Mouse (Mus musculus) gastrocnemius, adult 2 months (tissue): ENCODE data around the gene Hpse2. TPM values are rescaled to one million over a fixed set of nuclear protein-coding genes. Genes with fewer than 3 reads are reported as not detected.

Experiments used
- DNase-seq: peaks from one replicate; pipeline ENCODE4 v3.0.0; 2022
- H3K27ac ChIP-seq: fragments of 200-600 bp; 2 replicates; pipeline ENCODE4 v1.8.1; 2022; ENCODE audit warnings: mild to moderate bottlenecking
- H3K4me3 ChIP-seq: fragments of 200-600 bp; 2 replicates; pipeline ENCODE4 v1.8.1; 2022; ENCODE audit warnings: mild to moderate bottlenecking, moderate library complexity
- CTCF ChIP-seq: fragments of 200-600 bp; IDR thresholded peaks from 2 replicates; pipeline ENCODE4 v1.8.1; 2022; ENCODE audit warnings: antibody characterized with exemption, mild to moderate bottlenecking, moderate library complexity
- intact Hi-C: fragments of 180-260 bp; cut with DNase I; formaldehyde crosslinking; loops from one replicate; pipeline ENCODE4 v1.15.1; 2025
- total RNA-seq, 2 experiments: library from RNA; stranded (reverse); gene quantifications; 2 replicates each; pipeline ENCODE4 v1.2.3; 2021

Hpse2 gene
- total RNA-seq, 2 experiments from 2014 or later: not detected

DNA sequence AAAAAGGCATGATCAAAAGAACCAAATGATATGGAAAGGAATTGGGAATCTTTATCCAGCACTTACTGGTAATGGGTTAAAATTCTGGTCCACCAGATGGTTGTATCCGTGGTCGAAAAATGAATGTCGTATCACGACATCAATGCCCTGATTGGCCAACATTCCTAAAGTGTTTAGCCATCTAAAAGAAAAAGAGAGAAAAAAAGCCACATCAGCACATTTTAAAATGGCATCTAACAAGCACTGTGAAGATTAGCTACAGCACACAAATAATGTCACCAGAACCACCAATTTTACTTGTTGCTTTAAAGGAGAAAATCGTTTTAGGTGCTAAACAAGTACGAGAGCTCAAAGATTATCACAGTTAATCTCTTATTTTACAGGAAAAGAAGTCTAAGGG lies 479.6 kb downstream of the Hpse2 start:
- Histone ChIP-seq H3K4me3 (no peak overlapping the region), H3K27ac (no peak overlapping the region)
- no peak for TF ChIP-seq CTCF
- DNase-seq: no peak
- intact Hi-C loops: no loop called here

DNA sequence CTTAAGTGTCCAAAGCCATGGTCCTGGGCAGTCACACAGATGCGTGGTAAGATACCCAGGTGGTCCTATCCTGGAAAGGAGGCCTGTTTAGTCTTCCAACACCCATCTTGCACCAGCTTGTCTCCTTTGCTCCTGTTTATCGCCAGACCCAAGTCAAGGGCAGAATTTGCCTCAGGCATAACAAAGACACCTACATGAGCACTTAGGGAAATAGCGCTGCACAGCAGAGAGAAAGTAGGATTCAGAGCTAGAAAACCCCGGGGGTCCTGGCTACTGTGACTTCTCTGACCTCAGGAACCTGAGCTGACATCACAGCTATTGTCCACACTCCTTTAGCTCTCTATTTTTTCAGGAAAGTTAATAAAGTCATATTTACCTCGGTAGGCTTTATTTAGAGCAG lies 481.8 kb downstream of the Hpse2 start:
- DNase-seq: no peak
- TF ChIP-seq CTCF: no peak
- H3K27ac ChIP-seq: no peak overlapping the region
- H3K4me3 ChIP-seq: no peak overlapping the region
- intact Hi-C loops: no loop called here

DNA sequence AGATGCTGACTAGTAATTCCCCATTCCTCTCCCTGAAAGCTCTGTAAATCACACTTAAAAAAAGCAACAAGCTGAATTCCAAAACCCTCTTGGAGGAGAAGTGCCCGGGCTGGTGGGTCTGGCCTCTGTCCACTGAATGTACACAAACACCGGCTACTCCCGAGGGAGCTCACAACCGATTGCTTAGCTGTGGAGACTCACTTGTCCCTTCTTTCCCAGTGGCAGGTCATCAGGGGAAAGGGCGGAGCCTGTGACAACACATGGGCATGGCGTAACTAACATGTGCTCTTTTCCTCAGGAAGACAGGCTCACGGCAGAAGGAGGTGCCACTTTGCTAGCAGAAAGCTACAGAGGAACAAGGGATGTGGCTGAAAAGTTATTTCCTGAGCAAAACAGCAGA lies 483.4 kb downstream of the Hpse2 start:
- TF ChIP-seq CTCF: no peak
- intact Hi-C loops: no loop called here
- no peak overlapping the region for H3K4me3 ChIP-seq
- H3K27ac ChIP-seq: no peak overlapping the region
- no peak for DNase-seq

DNA sequence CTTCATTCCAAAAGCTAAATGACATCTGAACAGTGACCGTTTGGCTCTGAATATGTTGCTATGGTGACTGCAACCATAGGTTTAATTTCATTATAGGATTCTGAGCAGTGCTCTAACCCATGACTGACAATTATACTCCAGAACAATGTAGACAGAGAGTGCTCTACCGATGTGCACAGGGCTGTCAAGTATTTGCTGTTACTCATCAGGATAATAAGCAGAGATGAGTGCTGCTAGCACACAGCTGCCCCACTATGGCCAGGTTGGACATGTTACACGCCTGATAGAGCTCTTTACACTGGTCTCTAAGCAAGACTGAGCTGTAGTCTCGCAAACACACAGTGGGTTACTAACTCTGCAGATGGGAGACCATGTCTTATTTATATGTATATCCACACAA lies 483.9 kb downstream of the Hpse2 start:
- intact Hi-C loops: no loop called here
- no peak for DNase-seq
- no peak overlapping the region for H3K4me3 ChIP-seq
- H3K27ac ChIP-seq: no peak overlapping the region
- TF ChIP-seq CTCF: no peak

DNA sequence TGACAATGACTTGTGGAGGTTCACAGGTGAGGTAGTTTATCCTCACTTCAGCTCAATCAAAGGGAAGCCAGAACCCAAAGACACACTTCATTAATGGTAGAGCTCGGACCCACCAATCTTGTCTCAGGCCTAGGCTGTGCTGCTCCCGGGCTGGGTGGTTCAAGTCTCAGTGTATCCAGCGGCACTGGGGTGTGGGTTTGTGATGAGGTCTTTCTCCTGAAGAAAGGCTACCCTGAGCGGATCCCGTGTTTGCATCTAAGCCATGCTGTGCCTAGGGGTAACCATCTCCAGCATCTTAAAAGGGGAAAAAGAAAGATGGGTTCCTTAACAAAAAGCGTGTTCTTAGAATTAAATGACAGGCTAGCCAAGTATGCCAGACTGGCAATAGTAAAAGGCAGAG lies 484.3 kb downstream of the Hpse2 start:
- TF ChIP-seq CTCF: no peak
- intact Hi-C loops: no loop called here
- DNase-seq: no peak
- H3K4me3 ChIP-seq: no peak overlapping the region
- H3K27ac ChIP-seq: no peak overlapping the region

DNA sequence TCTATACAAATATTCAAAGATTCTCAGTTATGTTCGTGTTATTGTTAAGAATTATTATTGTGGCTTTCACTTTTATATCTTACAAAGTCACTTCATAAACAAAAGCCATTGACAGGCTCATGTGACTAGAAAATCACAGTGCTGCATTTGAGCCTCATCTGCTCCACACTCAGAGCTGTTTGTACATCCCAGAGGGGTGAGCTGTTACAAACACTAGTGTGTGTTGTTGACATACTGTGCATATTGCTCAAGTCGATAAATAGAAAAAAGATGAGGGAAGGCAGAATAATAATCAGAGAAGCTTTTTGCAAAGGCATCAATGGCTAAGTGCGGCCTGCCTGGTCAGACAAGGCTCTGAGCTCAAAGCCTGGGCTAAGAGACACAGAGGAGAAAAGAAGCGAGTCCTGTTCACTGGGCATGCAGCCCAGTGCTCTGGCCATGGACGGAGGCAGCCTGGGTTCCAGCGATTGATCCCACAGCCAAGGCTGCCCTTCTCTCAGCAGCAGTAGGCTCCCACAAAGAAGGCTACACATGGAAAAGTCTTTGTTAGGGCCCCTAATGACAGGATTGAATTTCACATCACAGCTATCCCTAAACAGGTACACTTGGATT lies 485.6 kb downstream of the Hpse2 start:
- Histone ChIP-seq H3K27ac (no peak overlapping the region), H3K4me3 (no peak overlapping the region)
- no peak for DNase-seq
- intact Hi-C loops: no loop called here
- no peak for TF ChIP-seq CTCF

DNA sequence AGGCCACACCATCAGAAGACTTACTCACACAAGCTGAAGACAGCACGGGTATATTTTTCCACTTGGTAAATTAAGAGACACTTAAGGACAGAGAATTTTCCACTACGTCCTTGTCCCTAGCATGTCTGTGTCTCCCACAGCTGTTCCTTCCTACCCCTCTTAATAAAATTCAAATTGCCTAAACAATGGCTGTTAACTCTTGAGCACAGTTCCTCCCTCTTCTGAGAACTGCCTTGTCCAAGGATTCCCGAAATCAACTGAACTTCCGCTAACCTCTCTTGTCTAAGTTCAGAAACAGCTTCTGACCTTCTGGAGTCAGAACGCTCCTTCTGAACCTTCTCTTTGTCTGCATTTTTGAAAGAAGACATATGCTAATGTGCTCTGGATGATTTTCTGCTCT lies 496.6 kb downstream of the Hpse2 start:
- no peak for DNase-seq
- no peak for TF ChIP-seq CTCF
- intact Hi-C loops: no loop called here
- Histone ChIP-seq H3K4me3 (no peak overlapping the region), H3K27ac (no peak overlapping the region)

DNA sequence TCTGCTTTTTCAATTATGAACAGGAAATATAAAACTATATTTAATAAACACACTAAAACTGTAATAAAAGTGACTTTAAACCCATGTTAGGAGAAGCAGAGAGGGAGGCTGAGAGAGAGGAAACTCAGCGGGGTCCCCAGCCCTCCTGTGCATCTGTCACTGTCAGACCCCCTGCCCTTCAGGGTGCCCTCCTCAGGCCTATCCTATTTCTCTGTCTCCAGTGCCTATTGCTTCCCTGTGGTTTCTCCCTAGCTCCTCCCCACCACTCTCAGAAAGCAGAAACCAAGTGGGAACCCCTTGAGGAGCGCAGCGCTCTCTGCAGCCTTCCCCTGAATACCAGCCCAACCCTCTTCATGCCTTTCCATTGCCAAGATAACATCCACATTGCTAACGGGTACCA lies 510.5 kb downstream of the Hpse2 start:
- H3K4me3 ChIP-seq: no peak overlapping the region
- TF ChIP-seq CTCF: no peak
- intact Hi-C loops: no loop called here
- no peak for DNase-seq
- H3K27ac ChIP-seq: no peak overlapping the region

DNA sequence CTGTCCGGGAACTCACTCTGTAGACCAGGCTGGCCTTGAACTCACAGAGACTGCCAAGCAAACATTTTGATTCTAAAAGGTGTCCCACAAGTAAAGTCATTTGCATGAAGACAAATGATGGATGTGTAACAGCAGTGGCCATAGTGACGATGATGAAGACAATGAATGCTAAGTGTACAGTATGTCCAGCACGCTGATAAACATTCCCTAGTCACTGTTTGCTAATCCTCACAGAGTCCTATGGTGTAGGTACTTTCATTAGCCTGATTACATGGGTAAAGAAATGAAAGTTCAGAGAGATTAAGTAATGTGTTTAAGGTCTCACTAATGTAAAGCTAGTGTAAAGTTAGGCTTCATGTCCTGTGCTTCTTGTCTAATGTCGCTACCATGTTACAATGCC lies 511.6 kb downstream of the Hpse2 start:
- no peak for TF ChIP-seq CTCF
- no peak for DNase-seq
- intact Hi-C loops: no loop called here
- Histone ChIP-seq H3K27ac (no peak overlapping the region), H3K4me3 (no peak overlapping the region)

DNA sequence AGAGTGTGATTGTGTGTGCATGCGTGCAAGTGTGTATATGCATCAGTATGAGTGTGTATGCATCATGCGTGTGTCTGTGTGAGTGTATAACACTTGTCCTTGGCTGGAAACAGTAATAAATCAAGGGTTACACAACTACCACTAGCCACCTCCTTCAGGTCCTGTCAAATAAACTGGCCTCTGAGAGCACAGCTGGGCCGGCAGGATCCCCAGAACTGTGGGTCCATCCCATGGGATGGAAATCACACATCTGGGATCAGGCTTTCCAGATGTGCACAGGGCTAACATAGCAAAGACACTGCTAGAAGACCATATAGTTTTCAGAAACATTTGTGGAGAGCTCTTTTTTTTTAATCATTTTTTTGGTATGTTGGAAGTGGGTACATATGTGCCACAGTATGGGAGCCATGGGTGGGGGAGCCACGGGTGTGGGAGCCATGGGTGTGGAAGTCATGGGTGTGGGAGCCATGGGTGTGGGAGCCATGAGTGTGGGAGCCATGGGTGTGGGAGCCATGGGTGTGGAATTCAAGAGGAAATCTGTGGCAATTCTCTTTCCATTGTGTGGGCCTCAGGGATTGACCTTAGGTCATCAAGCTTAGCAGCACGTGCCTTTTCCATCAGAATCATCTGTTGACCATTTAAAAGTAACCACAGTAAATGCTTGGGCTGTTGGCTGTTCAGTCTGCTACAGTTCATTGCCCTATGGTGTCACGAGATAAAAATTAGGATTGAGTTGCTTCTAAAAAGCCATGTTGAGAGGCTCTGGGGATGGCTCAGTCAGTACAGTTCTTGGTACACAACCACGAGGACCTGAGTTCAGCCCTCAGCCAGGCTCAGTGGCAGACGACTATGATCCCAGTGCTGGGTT lies 518.3 kb downstream of the Hpse2 start:
- Histone ChIP-seq H3K27ac (no peak overlapping the region), H3K4me3 (no peak overlapping the region)
- DNase-seq: no peak

DNA sequence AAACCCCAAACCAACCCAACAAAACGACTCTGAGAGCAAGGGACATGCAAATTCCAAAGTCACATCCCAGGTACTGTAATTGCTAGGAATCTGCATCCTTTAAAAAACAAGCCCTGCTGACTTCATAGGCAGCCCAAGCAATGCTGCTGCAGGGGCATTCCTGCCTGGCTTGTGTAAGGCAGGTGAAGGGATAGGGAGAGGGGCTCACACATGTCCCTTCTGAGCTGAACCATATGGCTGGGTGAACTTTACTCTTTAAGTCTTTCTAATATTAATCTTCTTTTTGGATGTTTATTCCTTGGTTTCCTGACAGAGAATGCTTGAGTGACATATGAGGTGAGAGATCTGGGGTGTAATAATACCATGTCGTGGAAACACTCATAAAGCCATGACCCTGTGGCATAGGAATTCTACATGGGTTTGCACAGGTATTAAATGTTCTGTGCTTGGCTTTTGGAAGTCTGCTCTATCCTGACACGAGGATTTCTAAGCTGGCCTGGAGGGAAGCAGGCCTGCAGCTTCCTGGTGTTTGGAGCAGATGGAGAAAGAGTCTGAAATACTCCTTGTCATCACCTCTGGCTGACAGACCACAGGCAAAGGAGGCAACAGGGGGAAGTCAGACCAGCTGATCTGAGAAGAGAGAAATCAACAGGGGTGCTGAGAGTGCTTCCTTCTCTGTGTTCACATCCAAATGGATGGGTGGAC lies 519.0 kb downstream of the Hpse2 start:
- TF ChIP-seq CTCF: no peak
- intact Hi-C loops: no loop called here
- no peak for DNase-seq
- H3K27ac ChIP-seq: no peak overlapping the region
- no peak overlapping the region for H3K4me3 ChIP-seq

More for the DNA sequence above, 518.3 kb downstream of the Hpse2 start:
- no peak for TF ChIP-seq CTCF
- intact Hi-C loops: no loop called here

DNA sequence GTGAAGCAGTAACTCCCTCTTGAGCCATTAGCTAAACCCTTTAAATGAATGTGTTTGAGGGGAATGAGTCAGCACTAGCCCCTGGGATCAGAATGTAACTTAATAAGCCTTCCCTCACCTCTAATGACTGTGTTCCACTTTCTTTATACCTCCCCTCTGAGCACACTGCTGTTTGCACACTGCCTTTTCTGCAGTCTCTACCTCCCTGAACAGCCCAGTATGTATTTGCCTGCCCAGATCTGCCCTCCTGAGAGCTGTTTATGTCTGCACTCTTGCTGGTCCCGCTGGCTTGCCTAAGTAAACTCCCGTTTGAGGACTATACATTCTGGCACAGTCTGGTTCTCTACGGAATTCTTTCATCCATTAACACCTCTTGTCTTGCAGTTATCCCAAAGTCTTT lies 525.1 kb downstream of the Hpse2 start:
- H3K27ac ChIP-seq: no peak overlapping the region
- intact Hi-C loops: no loop called here
- no peak for DNase-seq
- no peak for TF ChIP-seq CTCF
- no peak overlapping the region for H3K4me3 ChIP-seq

DNA sequence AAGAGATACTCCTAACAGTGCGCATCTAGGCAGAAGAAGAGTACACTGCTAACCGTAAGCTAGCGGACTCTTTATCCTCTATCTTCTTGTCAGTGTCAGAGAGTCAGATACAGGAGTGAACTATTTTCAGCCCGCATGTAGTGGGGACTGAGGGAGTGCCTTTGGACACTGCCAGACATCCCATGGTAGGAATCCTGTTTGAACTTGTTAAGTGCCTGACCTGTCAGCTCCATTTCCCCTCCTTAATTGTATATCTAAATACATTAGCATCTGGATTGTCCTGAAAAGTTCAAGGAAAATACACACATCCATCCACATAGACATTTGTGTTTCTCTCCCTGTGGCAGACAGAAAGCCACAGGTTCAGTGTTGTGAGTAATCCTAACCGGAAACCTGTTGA lies 531.1 kb downstream of the Hpse2 start:
- Histone ChIP-seq H3K4me3 (no peak overlapping the region), H3K27ac (no peak overlapping the region)
- no peak for DNase-seq
- intact Hi-C loops: no loop called here
- no peak for TF ChIP-seq CTCF
